Mouse (Mus musculus): ENCODE measurements around the gene H2-M10.3. TPM values are rescaled to one million over a fixed set of nuclear protein-coding genes. Genes with fewer than 3 reads are reported as not detected.
"Not testable (repeated sequence)": the region's sequence is repeated elsewhere in the genome, so short reads cannot be mapped to it uniquely, and the experiment has no call there.

Gene H2-M10.3
- not detected for total RNA-seq (2021)
- polyA plus RNA-seq (2012; rRNA removed): not detected in 2 replicates
- long read RNA-seq: 0 reads

- DNase-seq: not testable (repeated sequence)
Measured at GRCm38 (mm10) chr17:36368317-36368716, at the start of gene H2-M10.3. Gene H2-M10.3, minus strand, starts transcription at chr17:36368417.

GRCm38 (mm10) chr17:36417416-36417815, 49.2 kb upstream of the H2-M10.3 start:
- DNase-seq: no peak

GRCm38 (mm10) chr17:36415407-36415806, 47.2 kb upstream of the H2-M10.3 start:
- DNase-seq: peak; percentile 14

- DNase-seq: no peak
Measured at GRCm38 (mm10) chr17:36414361-36414760, 46.1 kb upstream of the H2-M10.3 start.

GRCm38 (mm10) chr17:36389907-36390306, 21.7 kb upstream of the H2-M10.3 start:
- DNase-seq: no peak

GRCm38 (mm10) chr17:36362404-36362803, 5.8 kb downstream of the H2-M10.3 start:
- not testable (repeated sequence) for DNase-seq

- DNase-seq: peak; percentile 9
Measured at GRCm38 (mm10) chr17:36357512-36357911, 10.7 kb downstream of the H2-M10.3 start.

GRCm38 (mm10) chr17:36355763-36356162, 12.5 kb downstream of the H2-M10.3 start:
- DNase-seq: no peak

GRCm38 (mm10) chr17:36355343-36355742, 12.9 kb downstream of the H2-M10.3 start:
- peak; percentile 46 for DNase-seq

- DNase-seq: no peak
Measured at GRCm38 (mm10) chr17:36326055-36326454, 42.2 kb downstream of the H2-M10.3 start, which contains the start of gene H2-M10.1. Gene H2-M10.1, minus strand, starts transcription at chr17:36326155.

- no peak for DNase-seq
Measured at GRCm38 (mm10) chr17:36315689-36316253, 52.4 kb downstream of the H2-M10.3 start.

- DNase-seq: peak; percentile 70
Measured at GRCm38 (mm10) chr17:36315041-36315688, 53.1 kb downstream of the H2-M10.3 start.

Other genes with a start within 250 kb of the H2-M10.3 start
- under 1 TPM in 1 of 2 experiments, not detected in 1; 0.41 TPM for gene Gm19684, start 246.7 kb downstream of the H2-M10.3 start, total RNA-seq (2021)
- gene Gm19684, start 246.7 kb downstream of the H2-M10.3 start, polyA plus RNA-seq (2012; rRNA removed): 0.33 and 0.36 TPM in 2 replicates
- gene Gm7030, start 239.0 kb downstream of the H2-M10.3 start, total RNA-seq (2021): not detected
- not detected in 2 replicates for gene Gm7030, start 239.0 kb downstream of the H2-M10.3 start, polyA plus RNA-seq (2012; rRNA removed)
- gene Gm8909, start 199.9 kb downstream of the H2-M10.3 start, total RNA-seq (2021): not detected
- gene Gm8909, start 199.9 kb downstream of the H2-M10.3 start, polyA plus RNA-seq (2012; rRNA removed): 0.19 TPM in 1 of 2 replicates, not detected in the other
- not detected for gene H2-T3, start 178.1 kb downstream of the H2-M10.3 start, total RNA-seq (2021)
- not detected in 2 replicates for gene H2-T3, start 178.1 kb downstream of the H2-M10.3 start, polyA plus RNA-seq (2012; rRNA removed)
- gene Rpp21, start 110.3 kb downstream of the H2-M10.3 start, total RNA-seq (2021): 10 to 100 TPM; 43.6 to 60.5 TPM
- gene Rpp21, start 110.3 kb downstream of the H2-M10.3 start, polyA plus RNA-seq (2012; rRNA removed): 89.4 and 106 TPM in 2 replicates
- 10 to 100 TPM; 16.1 to 18.4 TPM for gene Trim39, start 96.2 kb downstream of the H2-M10.3 start, total RNA-seq (2021)
- gene Trim39, start 96.2 kb downstream of the H2-M10.3 start, polyA plus RNA-seq (2012; rRNA removed): 14.1 and 14.7 TPM in 2 replicates
- gene H2-M10.2, start 81.9 kb downstream of the H2-M10.3 start, total RNA-seq (2021): not detected
- not detected in 2 replicates for gene H2-M10.2, start 81.9 kb downstream of the H2-M10.3 start, polyA plus RNA-seq (2012; rRNA removed)
- gene H2-M10.1, start 42.3 kb downstream of the H2-M10.3 start, total RNA-seq (2021): not detected
- gene H2-M10.1, start 42.3 kb downstream of the H2-M10.3 start, polyA plus RNA-seq (2012; rRNA removed): not detected in 2 replicates
- gene H2-M10.4, start 93.9 kb upstream of the H2-M10.3 start, total RNA-seq (2021): not detected
- gene H2-M10.4, start 93.9 kb upstream of the H2-M10.3 start, polyA plus RNA-seq (2012; rRNA removed): not detected in 2 replicates
- not detected for gene H2-M11, start 178.7 kb upstream of the H2-M10.3 start, total RNA-seq (2021)
- gene H2-M11, start 178.7 kb upstream of the H2-M10.3 start, polyA plus RNA-seq (2012; rRNA removed): not detected in 2 replicates

Measured in adrenal gland, adult 2 months (tissue).